Mouse (Mus musculus) lung, postnatal 4 days (tissue): ENCODE results near the gene Lrrc46.

ENCODE experiments used
- DNase-seq, 2 experiments: peaks; one replicate each; pipeline ENCODE4 v3.0.0; 2021

The Lrrc46 gene

DNA sequence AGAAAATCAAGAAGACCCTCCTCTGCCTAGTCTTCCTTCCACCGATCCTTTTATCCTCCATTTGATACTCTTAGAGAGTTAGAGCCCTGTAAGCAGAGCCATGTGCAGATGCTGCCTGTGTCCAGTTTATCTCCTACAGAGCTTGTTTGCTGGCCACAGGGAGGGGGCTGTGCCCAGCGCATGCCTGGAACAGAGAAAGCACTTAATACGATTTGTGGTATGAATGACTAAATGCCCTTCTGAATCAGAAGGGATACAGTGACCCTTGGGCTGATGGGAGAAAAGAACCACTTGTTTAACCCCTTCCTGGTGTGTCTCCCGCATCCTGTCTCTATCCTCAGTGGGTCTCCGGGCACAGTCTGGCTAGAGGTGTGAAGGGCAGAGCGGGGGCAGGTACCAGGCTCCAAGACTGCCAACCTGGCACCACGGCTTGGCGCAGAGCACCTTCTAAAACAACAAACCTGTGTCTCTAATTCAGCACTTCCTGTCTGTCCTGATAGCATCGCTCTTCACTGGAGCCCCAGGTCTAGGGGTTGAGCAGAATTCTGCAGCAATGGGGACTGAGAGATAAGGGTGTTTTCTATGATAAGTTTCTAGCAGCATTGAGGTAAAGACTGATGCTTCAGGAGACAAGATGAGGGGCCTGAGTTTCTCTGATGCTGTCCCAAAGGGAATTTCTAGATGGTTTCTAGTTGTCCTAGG lies 34.0 kb downstream of the Lrrc46 start:
- DNase-seq, result no peak

- no peak for DNase-seq
These were observed 38.0 kb downstream of the Lrrc46 start for GRCm38 (mm10) chr11:97003170-97003569.

DNA sequence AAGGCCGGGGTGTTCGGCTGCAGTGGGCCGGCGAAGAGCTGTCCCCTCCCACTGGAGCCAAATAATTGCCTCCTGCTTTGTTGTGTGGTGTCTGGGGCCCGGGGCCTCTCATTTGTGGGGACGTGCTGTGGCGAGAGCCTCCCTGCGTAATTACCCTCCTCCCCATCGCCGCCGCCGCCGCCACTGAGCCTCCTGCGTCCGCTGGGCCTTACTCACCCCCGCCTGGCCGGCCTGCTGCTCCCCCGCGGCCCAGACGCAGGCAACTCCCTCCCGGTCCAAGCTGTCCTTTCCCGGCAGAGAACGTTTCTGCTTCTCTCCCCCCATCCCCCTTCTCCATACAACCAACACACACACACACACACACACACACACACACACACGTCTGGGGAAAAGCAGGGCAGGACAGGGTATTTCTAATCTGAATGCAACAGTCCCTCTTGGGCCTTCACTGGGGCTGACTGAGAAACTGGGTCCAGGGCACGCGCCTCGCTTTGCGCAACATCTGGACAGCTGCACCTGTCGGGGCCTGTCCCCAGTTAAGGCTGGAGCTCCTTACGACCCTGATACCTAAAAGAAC lies 43.7 kb downstream of the Lrrc46 start:
- peak; percentile 51 to 66 for DNase-seq

DNA sequence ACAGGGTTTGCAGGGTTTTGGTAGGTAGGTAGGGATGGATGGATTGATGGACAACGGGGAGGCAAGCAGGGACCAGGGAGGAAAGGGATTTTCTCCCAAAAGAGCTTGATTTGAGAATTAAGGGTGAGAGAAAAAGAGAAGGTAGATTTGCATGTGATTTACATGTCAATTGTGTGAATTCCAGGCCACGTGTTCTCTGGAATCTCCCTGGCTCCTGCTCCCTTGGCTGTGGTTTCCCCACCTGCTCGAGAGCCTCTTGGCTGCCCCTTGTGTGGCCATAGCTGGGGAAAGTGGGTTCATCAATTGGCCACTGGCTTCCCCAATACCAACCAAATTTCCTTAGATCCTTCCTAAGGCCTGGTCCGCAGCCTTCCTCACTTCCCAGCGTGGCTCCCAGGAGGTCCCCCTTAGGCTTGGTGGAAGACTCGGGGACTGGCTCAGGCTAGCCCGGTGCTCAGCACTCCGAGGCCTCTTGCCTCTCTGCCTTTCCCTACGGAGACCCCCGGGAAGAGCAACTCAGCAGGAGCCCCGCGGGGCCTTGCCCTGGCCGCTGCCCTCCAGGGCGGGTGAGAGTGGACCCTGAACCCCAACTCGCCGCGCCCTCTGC lies 44.3 kb downstream of the Lrrc46 start:
- no peak for DNase-seq

GRCm38 (mm10) chr11:96995836-96996772 lies 45.1 kb downstream of the Lrrc46 start:
- DNase-seq, result no peak

GRCm38 (mm10) chr11:96995031-96995430 lies 46.2 kb downstream of the Lrrc46 start:
- peak in 1 of 2 experiments; percentile 54 for DNase-seq

GRCm38 (mm10) chr11:96992722-96993311 lies 48.4 kb downstream of the Lrrc46 start:
- DNase-seq, result peak; percentile 43 to 72

DNA sequence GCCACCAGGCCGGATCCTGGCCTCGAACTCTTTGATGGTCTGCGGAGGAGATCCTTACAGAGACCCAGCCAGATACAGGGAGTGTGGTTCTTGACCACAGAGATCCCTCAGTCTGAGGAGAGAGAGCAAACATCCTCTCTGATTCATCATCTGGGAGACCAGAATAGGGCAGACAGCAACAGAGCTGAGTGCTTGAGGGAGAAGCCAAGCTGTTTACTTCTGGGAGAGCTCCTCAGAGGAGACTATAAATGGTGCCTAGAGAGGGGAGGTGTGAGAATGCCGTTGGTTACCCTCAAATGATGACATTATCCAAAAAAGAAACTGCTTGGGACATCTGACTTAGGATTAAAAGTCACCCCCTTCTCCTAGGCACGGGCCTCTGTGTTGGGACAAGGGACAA lies 49.7 kb downstream of the Lrrc46 start:
- no peak for DNase-seq

GRCm38 (mm10) chr11:96987873-96988655 lies 53.1 kb downstream of the Lrrc46 start:
- DNase-seq, result no peak

GRCm38 (mm10) chr11:96986463-96986862 lies 54.7 kb downstream of the Lrrc46 start:
- no peak for DNase-seq

DNA sequence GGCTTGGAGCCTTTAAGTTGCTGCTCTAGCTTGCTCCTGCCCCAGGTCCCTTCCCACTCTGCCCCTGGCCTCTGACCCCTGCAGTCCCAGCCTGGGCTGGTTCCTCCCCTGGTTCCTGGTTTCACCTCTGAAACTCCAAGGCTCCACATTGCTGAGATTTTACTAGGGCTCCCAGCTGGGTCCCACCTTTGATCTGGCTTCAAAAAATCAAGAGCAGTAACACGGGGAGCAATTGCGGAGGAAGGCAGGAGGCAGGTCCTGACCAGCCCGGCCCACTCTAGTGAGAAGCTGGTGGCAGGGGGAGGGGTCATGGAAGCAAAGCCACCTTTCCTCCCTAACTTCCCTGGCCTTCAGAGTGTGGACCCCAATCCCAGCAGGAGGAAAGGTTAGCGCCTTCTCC lies 56.3 kb downstream of the Lrrc46 start:
- no peak for DNase-seq
